10 mouse cellular contexts compared by ENCODE assay signal in the genomic region with DNA sequence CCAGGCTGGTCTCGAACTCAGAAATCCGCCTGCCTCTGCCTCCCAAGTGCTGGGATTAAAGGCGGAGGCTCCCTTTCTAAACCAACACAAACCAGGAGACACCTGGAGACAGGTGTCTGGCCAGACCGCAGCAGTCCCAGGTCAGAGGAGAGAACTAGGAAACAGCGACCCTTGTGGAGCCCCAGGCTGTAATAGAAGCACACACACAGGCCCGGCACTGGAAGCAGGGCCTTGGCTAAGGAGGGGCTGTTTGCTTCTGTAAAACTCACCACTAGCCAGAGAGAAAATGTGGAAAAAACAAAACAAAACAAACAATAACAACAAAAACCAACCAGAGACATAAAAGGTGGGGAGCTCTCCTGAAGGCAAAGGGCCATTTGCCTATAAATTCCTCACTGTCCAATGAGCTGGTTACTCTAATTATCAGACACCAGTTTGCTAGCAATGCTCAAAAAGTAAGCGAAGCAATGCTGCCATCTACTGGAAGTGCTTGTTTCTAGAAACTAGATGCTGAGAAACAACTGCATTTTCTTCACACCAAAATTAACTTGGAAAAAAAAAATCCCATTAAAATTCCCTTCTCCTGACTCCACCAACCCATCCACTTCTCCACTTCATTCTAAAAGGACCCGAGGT.
DNase-seq lines count a peak whose midpoint lies in the region; ATAC-seq lines count a peak whose summit lies in the region.
"Had no signal": no experiment of that assay in that cellular context is flagged by ENCODE, and none has a peak within 500 bp of the region (broad histone marks: within the 10 kb centered on the region; RNA-seq: fewer than 3 reads in every experiment).

No protein-coding gene starts in this region.

- H3K27ac ChIP-seq in embryonic facial prominence, embryonic 10.5 days (replicated peaks): no peak overlapping the region
- H3K27ac ChIP-seq in hindbrain, embryonic 15.5 days (replicated peaks): no peak overlapping the region
- H3K27ac ChIP-seq: embryonic facial prominence, embryonic 12.5 days; macrophage had no signal

- H3K4me3 ChIP-seq in embryonic facial prominence, embryonic 10.5 days: no peak overlapping the region
- no peak overlapping the region for H3K4me3 ChIP-seq in hindbrain, embryonic 15.5 days
- H3K4me3 ChIP-seq: embryonic facial prominence, embryonic 12.5 days had no signal

- ATAC-seq in hindbrain, embryonic 15.5 days (ENCODE audit: low FRiP score, low read depth): peak; percentile 79

- H3K4me1 ChIP-seq in embryonic facial prominence, embryonic 10.5 days: no peaks in the 10 kb centered on the region
- no peaks in the 10 kb centered on the region for H3K4me1 ChIP-seq in hindbrain, embryonic 15.5 days (replicated peaks)
- H3K4me1 ChIP-seq: embryonic facial prominence, embryonic 12.5 days had no signal

- H3K9me3 ChIP-seq in embryonic facial prominence, embryonic 10.5 days: no peaks in the 10 kb centered on the region
- H3K9me3 ChIP-seq in hindbrain, embryonic 15.5 days: no peaks in the 10 kb centered on the region
- H3K9me3 ChIP-seq: embryonic facial prominence, embryonic 12.5 days had no signal

- peak; percentile 7 for DNase-seq in ovary, postnatal 10 days (ENCODE audit: low spot score)
- no peak for DNase-seq in ovary, postnatal 36 days (ENCODE audit: low spot score)
- peak; percentile 73 for DNase-seq in adrenal gland, postnatal 10 days
- peak; percentile 58 for DNase-seq in embryonic facial prominence, embryonic 10.5 days (ENCODE audit: low spot score)
- DNase-seq in layer of hippocampus, postnatal 10 days (ENCODE audit: low spot score in 2 of 2): peak; percentile 72 to 81
- DNase-seq in mesoderm, embryonic 11.5 days (ENCODE audit: low read depth, low spot score): peak; percentile 81
- peak; percentile 81 for DNase-seq in splenic B cell, adult 2 months (ENCODE audit: low read depth, low spot score)

- no peak overlapping the region for H3K9ac ChIP-seq in hindbrain, embryonic 15.5 days
- H3K9ac ChIP-seq: embryonic facial prominence, embryonic 12.5 days had no signal

- 56% methylated on average over 8 of the region's 8 CpGs for WGBS in embryonic facial prominence, embryonic 10.5 days
- WGBS in hindbrain, embryonic 15.5 days: 59% methylated on average over 8 of the region's 8 CpGs

- no peaks in the 10 kb centered on the region for H3K27me3 ChIP-seq in embryonic facial prominence, embryonic 10.5 days (replicated peaks; ENCODE audit: low read depth, poor library complexity, severe bottlenecking)
- no peaks in the 10 kb centered on the region for H3K27me3 ChIP-seq in hindbrain, embryonic 15.5 days
- H3K27me3 ChIP-seq in splenic B cell, adult 2 months (ENCODE audit: control insufficient read depth, insufficient read depth, low read length, poor library complexity, severe bottlenecking): no peaks in the 10 kb centered on the region
- H3K27me3 ChIP-seq: embryonic facial prominence, embryonic 12.5 days had no signal

- no peaks in the 10 kb centered on the region for H3K36me3 ChIP-seq in embryonic facial prominence, embryonic 10.5 days (replicated peaks)
- H3K36me3 ChIP-seq in hindbrain, embryonic 15.5 days: no peaks in the 10 kb centered on the region
- H3K36me3 ChIP-seq in splenic B cell, adult 2 months (ENCODE audit: control insufficient read depth, insufficient read depth, low read length, poor library complexity, severe bottlenecking): no peaks in the 10 kb centered on the region
- H3K36me3 ChIP-seq: embryonic facial prominence, embryonic 12.5 days had no signal

- H3K4me2 ChIP-seq in hindbrain, embryonic 15.5 days: no peak overlapping the region
- H3K4me2 ChIP-seq: embryonic facial prominence, embryonic 12.5 days had no signal
